Mouse (Mus musculus) cerebral cortex, adult 2 months (tissue): ENCODE measurements around the gene Spink2.

ENCODE experiments used
- WGBS: fragments of 180-500 bp; shearing (Covaris S2); methylation state at CpG from one replicate; pipeline ENCODE4 v1.1.7; 2018; 5-methylcytosine and 5-hydroxymethylcytosine counted together

The Spink2 gene

GRCm38 (mm10) chr5:77211236-77211635 lies at the start of gene Spink2:
Gene Spink2, minus strand, starts transcription at chr5:77211471.
- WGBS, result 8% methylated on average over 18 of the region's 18 CpGs

GRCm38 (mm10) chr5:77260141-77260540 lies 48.9 kb upstream of the Spink2 start:
- 70% methylated on average over 6 of the region's 6 CpGs for WGBS

- 79% methylated on average over 3 of the region's 3 CpGs for WGBS
Measured at GRCm38 (mm10) chr5:77257603-77258002, 46.3 kb upstream of the Spink2 start.

- WGBS, result 88% methylated on average over 3 of the region's 3 CpGs
Measured at GRCm38 (mm10) chr5:77254402-77254801, 43.1 kb upstream of the Spink2 start.

- 93% methylated on average over 1 of the region's 1 CpGs for WGBS
Measured at GRCm38 (mm10) chr5:77253154-77253553, 41.9 kb upstream of the Spink2 start.

- 69% methylated on average over 8 of the region's 8 CpGs for WGBS
Measured at GRCm38 (mm10) chr5:77252115-77252827, 41.0 kb upstream of the Spink2 start.

GRCm38 (mm10) chr5:77251656-77252055 lies 40.4 kb upstream of the Spink2 start:
- WGBS, result 48% methylated on average over 5 of the region's 5 CpGs

- 73% methylated on average over 9 of the region's 9 CpGs for WGBS
Measured at GRCm38 (mm10) chr5:77250083-77250482, 38.8 kb upstream of the Spink2 start.

GRCm38 (mm10) chr5:77245787-77246671 lies 34.8 kb upstream of the Spink2 start:
- WGBS, result 28% methylated on average over 26 of the region's 26 CpGs

GRCm38 (mm10) chr5:77245463-77245786 lies 34.2 kb upstream of the Spink2 start:
- 28% methylated on average over 7 of the region's 7 CpGs for WGBS

GRCm38 (mm10) chr5:77244331-77244987 lies 33.2 kb upstream of the Spink2 start:
- 36% methylated on average over 8 of the region's 8 CpGs for WGBS

GRCm38 (mm10) chr5:77237104-77237503 lies 25.8 kb upstream of the Spink2 start:
- WGBS, result 70% methylated on average over 2 of the region's 2 CpGs

GRCm38 (mm10) chr5:77234921-77235320 lies 23.6 kb upstream of the Spink2 start:
- WGBS, result 57% methylated on average over 3 of the region's 3 CpGs

GRCm38 (mm10) chr5:77231863-77232262 lies 20.6 kb upstream of the Spink2 start:
- 93% methylated on average over 4 of the region's 4 CpGs for WGBS

- WGBS, result 4% methylated on average over 1 of the region's 1 CpGs
Measured at GRCm38 (mm10) chr5:77228986-77229385, 17.7 kb upstream of the Spink2 start.

GRCm38 (mm10) chr5:77223043-77223975 lies 12.0 kb upstream of the Spink2 start:
- 80% methylated on average over 11 of the region's 11 CpGs for WGBS

GRCm38 (mm10) chr5:77217724-77218123 lies 6.5 kb upstream of the Spink2 start:
- WGBS, result 15% methylated on average over 2 of the region's 2 CpGs

GRCm38 (mm10) chr5:77217211-77217610 lies 5.9 kb upstream of the Spink2 start:
- 12% methylated on average over 9 of the region's 9 CpGs for WGBS

GRCm38 (mm10) chr5:77206134-77206533 lies 5.1 kb downstream of the Spink2 start:
- WGBS, result 47% methylated on average over 11 of the region's 11 CpGs

- 83% methylated on average over 4 of the region's 4 CpGs for WGBS
Measured at GRCm38 (mm10) chr5:77200695-77201094, 10.6 kb downstream of the Spink2 start.

GRCm38 (mm10) chr5:77193951-77194350 lies 17.3 kb downstream of the Spink2 start:
- 51% methylated on average over 3 of the region's 3 CpGs for WGBS
